Mouse (Mus musculus) lung, embryonic 14.5 days (tissue): ENCODE measurements at regions not wholly inside any gene's neighbourhood (a gene's known extent, or its start where the extent isn't known, plus 50 kb on each side); places are given as distances from the start of the nearest gene placed in this dataset. TPM values are rescaled to one million over a fixed set of nuclear protein-coding genes. Genes with fewer than 3 reads are reported as not detected.

Experiments used
- ATAC-seq: fragments of 200-750 bp; cut with Nextera tagmentation; 2 replicates; pipeline ENCODE4 v1.8.0; 2017; ENCODE audit warnings: mild to moderate bottlenecking, moderate TSS enrichment, moderate library complexity; ENCODE audit not compliant: insufficient read depth
- DNase-seq: peaks from one replicate; pipeline ENCODE4 v3.0.0-alpha.2; 2015
- H3K27ac ChIP-seq: fragments of 300-500 bp; sonication (generic); 2 replicates; pipeline ENCODE4 v1.5.1; 2014; ENCODE audit warnings: low read depth, mild to moderate bottlenecking, moderate library complexity
- H3K27me3 ChIP-seq: fragments of 300-500 bp; sonication (generic); 2 replicates; pipeline ENCODE4 v1.6.1; 2014; ENCODE audit warnings: low read length, control low read depth; ENCODE audit not compliant: insufficient read depth
- H3K36me3 ChIP-seq: fragments of 300-500 bp; sonication (generic); 2 replicates; pipeline ENCODE4 v1.6.1; 2014; ENCODE audit warnings: control low read depth; ENCODE audit not compliant: insufficient read depth
- H3K4me1 ChIP-seq: fragments of 300-500 bp; sonication (generic); 2 replicates; pipeline ENCODE4 v1.6.1; 2014; ENCODE audit warnings: antibody characterized with exemption, control low read depth; ENCODE audit not compliant: insufficient read depth
- H3K4me2 ChIP-seq: fragments of 300-500 bp; sonication (generic); 2 replicates; pipeline ENCODE4 v1.6.1; 2014; ENCODE audit warnings: mild to moderate bottlenecking
- H3K4me3 ChIP-seq: fragments of 300-500 bp; sonication (generic); 2 replicates; pipeline ENCODE4 v1.5.1; 2014; ENCODE audit warnings: low read depth, low read length
- H3K9ac ChIP-seq: fragments of 300-500 bp; sonication (generic); 2 replicates; pipeline ENCODE4 v1.6.1; 2014
- H3K9me3 ChIP-seq: fragments of 300-500 bp; sonication (generic); 2 replicates; pipeline ENCODE4 v1.6.1; 2016; ENCODE audit warnings: low read depth, low read length, control low read depth
- CTCF ChIP-seq: IDR thresholded peaks from 2 replicates; pipeline ENCODE4 v1.5.1; 2016; ENCODE audit warnings: antibody characterized with exemption, low read depth
- WGBS: fragments of 180-500 bp; shearing (Covaris S2); extraction: QIAGEN DNeasy Blood & Tissue Kit; methylation state at CpG from one replicate; pipeline ENCODE4 v1.1.7; 2014; 5-methylcytosine and 5-hydroxymethylcytosine counted together
- microRNA-seq: library from miRNA; unstranded; fragments of <30 nt; microRNA quantifications from one replicate; pipeline ENCODE4, GENCODE M21; 2016; ENCODE audit warnings: borderline number of aligned reads

DNA sequence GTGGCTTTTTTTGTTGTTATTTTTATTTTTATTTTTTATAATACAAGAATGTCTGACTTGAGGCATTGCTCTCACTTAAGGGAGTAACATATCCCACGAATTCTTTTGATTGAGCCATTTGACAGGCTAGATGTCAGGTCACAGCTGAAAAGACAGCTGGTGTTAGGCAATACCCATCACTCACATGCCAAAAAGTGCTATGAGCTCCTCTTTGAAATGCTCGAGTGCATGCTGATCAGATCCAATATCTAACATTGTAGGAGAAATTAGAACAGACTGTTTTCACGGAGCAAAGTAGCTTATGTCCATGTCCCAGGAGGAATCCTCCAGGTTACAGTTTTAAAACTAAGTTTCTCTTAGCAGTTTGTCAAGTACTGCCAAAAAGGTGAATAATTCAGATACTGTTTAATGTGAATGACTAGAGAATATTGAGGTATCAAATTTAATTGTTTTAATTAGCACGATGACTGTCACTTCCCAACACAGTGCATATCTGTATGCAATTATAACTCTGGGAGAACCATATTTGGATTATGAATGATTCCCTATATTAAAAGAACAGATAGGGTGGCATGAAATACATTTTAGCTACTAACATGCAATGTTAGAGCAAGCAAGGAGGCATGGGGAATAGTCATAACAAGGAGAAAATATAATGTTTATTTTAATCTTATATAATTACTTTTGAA, 50.4 kb upstream of the Tecrl start:
- ATAC-seq (no peak), DNase-seq (no peak)
- WGBS, result 72% methylated on average over 4 of the region's 4 CpGs
- Histone ChIP-seq H3K36me3 (no peaks in the 10 kb centered on the region), H3K9ac (no peak overlapping the region), H3K27me3 (no peaks in the 10 kb centered on the region), H3K4me2 (no peak overlapping the region), H3K4me3 (no peak overlapping the region), H3K27ac (no peak overlapping the region), H3K4me1 (no peaks in the 10 kb centered on the region), H3K9me3 (no peaks in the 10 kb centered on the region)
- TF ChIP-seq CTCF, result no peak

Small RNAs in the stretch of these regions (microRNA-seq; reads per million reads assigned to microRNA genes)
- not detected for gene Gm44303
